Mouse (Mus musculus): ENCODE results near the gene Ppdpf. TPM values are rescaled to one million over a fixed set of nuclear protein-coding genes. Genes with fewer than 3 reads are reported as not detected.

Ppdpf gene
- polyA plus RNA-seq, 1 experiment from 2014 or later = 282 TPM

DNA sequence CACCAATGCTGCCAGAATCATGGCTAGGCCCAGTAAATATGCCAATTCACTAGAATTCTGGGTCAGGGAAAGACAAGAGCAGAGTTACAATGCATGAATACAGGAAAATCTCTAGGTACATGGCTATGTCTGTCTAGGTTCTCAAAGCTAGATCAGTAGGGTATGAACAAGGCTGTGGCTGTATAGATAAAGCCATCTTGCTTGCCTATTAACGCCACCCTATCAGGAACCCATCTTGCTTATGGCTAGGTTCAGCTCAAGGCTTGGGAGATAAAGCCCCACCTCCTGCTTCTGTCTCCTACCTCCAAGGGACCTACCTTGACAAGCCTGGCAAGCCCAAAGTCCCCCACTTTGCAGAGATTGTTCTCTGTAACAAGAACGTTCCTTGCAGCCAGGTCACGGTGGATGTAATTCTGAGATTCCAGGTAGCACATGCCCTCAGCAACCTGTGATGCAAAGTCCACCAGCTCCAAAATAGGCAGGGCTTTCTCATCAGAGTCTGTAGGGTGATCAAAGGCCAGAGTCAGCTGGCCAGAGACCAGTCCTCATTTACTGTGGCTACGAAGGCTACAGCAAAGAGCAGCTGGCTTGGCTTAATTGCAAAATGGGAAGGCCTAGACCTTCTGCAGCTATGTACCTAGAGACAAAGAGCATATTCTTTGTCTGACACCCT, 9.7 kb downstream of the Ppdpf start:
- 87% methylated on average over 4 of the region's 4 CpGs for WGBS
- Histone ChIP-seq H3K9me3 (replicated peaks) (no peaks in the 10 kb centered on the region), H3K9ac (no peak overlapping the region), H3K36me3 (no peaks in the 10 kb centered on the region), H3K4me3 (replicated peaks) (no peak overlapping the region), H3K4me2 (replicated peaks) (no peak overlapping the region), H3K27ac (replicated peaks) (no peak overlapping the region), H3K4me1 (no peaks in the 10 kb centered on the region), H3K27me3 (0 out of 2 replicates have a peak, but pooled peaks cover 4% of the 10 kb centered on the region)
- no peak for ATAC-seq (ENCODE audit: insufficient number of reproducible peaks, low FRiP score, low TSS enrichment, low read depth)

DNA sequence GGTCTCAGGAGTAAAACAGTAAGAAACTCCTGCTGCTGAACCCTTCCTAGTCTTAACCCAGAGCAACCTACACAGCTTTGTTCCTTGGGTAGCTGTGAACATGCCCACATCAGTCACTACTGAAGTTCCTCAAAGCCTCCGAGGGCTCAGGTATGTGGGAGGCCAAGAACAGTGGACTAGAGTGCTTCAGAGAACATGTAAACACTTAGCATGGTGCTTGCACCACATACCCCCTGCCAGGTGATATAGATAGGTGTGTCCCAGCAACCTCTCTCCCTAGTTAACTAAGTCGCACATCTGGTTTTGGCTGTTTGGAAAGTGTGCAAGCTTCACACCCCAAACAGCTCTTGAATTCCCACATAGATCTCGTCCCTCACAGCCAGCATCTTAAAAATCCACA, 14.6 kb downstream of the Ppdpf start:
- no peak overlapping the region for H3K27ac ChIP-seq (replicated peaks)
- H3K27me3 ChIP-seq = 0 out of 2 replicates have a peak, but pooled peaks cover 4% of the 10 kb centered on the region
- H3K4me3 ChIP-seq (replicated peaks) = no peak overlapping the region
- ATAC-seq (ENCODE audit: insufficient number of reproducible peaks, low FRiP score, low TSS enrichment, low read depth) = no peak
- 61% methylated on average over 3 of the region's 3 CpGs for WGBS
- no peaks in the 10 kb centered on the region for H3K9me3 ChIP-seq (replicated peaks)
- H3K4me1 ChIP-seq = no peaks in the 10 kb centered on the region
- no peak overlapping the region for H3K9ac ChIP-seq
- H3K36me3 ChIP-seq = no peaks in the 10 kb centered on the region
- H3K4me2 ChIP-seq (replicated peaks) = no peak overlapping the region

DNA sequence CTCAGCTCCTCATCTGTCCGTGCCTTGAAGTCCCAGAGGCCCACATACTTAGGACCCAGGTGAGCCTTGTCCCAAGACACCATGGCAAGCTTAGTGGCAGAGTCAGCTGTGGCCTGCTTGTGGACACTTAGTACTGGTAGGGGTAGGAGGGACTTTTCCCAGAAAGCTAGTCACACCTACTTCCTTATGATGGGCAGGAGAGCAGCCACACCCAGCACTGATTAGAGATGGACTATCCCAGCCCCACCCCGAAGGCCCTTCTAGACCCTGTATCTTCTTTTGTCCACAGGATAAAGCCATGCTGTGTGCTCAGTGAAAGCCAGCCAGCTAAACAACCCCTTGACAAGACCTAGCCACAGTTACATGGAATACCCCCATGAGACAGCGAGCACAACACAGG, 15.4 kb downstream of the Ppdpf start, which contains the start of gene Ptk6:
Ptk6 (minus strand) TSS at position 368 of the 400 bp plus-strand sequence.
- Histone ChIP-seq H3K4me1 (no peaks in the 10 kb centered on the region), H3K4me3 (replicated peaks) (no peak within 1 kb of the TSS), H3K9me3 (replicated peaks) (no peaks in the 10 kb centered on the region), H3K27ac (replicated peaks) (no peak within 1 kb of the TSS), H3K27me3 (0 out of 2 replicates have a peak, but pooled peaks cover 4% of the 10 kb centered on the region), H3K36me3 (no peaks in the 10 kb centered on the region), H3K4me2 (replicated peaks) (no peak within 1 kb of the TSS), H3K9ac (no peak within 1 kb of the TSS)
- WGBS = 83% methylated on average over 3 of the region's 3 CpGs
- ATAC-seq (ENCODE audit: insufficient number of reproducible peaks, low FRiP score, low TSS enrichment, low read depth) = no peak

DNA sequence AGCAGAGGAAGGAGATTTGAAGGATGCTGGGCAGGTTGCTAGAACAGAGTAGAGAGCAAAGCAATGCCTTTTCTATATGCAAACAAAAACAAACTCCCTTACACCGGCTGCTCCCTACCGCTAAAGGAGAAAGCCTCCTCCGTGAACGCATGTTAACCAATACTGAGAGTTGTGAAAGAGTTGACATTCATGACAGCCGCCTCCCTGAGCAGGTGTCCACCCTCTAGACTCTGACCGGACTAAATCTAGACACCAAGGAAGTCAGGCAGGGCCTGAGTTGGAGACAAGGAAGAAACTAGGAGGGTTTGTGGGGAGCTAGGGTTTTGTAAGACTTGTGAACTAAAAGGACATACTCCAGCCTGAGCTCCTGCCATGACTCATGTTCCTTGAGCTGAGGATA, 15.8 kb downstream of the Ppdpf start:
- Histone ChIP-seq H3K4me3 (replicated peaks) (no peak overlapping the region), H3K4me1 (no peaks in the 10 kb centered on the region), H3K4me2 (replicated peaks) (no peak overlapping the region), H3K9ac (no peak overlapping the region), H3K9me3 (replicated peaks) (no peaks in the 10 kb centered on the region), H3K27ac (replicated peaks) (no peak overlapping the region), H3K36me3 (no peaks in the 10 kb centered on the region), H3K27me3 (0 out of 2 replicates have a peak, but pooled peaks cover 4% of the 10 kb centered on the region)
- WGBS = 72% methylated on average over 6 of the region's 6 CpGs
- no peak for ATAC-seq (ENCODE audit: insufficient number of reproducible peaks, low FRiP score, low TSS enrichment, low read depth)

DNA sequence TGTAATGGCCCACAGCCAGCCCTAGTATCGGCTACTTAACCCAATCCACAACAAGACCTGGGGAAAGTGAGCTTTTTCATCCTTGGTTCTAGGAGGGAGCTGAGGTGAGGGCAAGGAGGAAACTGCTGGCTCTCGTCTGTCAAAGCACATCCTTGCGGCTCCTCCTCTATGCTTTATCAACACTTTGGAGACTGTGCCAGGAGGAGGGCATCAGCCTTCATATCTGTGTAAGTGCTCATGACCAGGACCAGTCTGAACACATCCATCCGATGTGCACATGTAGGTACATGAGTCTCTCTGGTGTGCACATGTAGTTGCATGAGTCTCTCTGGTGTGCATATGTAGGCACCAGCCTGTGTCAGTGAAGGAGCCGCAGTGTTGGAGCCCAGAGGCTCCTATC, 18.6 kb downstream of the Ppdpf start:
- ATAC-seq (ENCODE audit: insufficient number of reproducible peaks, low FRiP score, low TSS enrichment, low read depth) = no peak
- Histone ChIP-seq H3K27ac (replicated peaks) (no peak overlapping the region), H3K36me3 (no peaks in the 10 kb centered on the region), H3K27me3 (no peaks in the 10 kb centered on the region), H3K9me3 (replicated peaks) (no peaks in the 10 kb centered on the region), H3K4me1 (no peaks in the 10 kb centered on the region), H3K4me3 (replicated peaks) (no peak overlapping the region), H3K9ac (no peak overlapping the region), H3K4me2 (replicated peaks) (no peak overlapping the region)
- WGBS = 79% methylated on average over 5 of the region's 5 CpGs

DNA sequence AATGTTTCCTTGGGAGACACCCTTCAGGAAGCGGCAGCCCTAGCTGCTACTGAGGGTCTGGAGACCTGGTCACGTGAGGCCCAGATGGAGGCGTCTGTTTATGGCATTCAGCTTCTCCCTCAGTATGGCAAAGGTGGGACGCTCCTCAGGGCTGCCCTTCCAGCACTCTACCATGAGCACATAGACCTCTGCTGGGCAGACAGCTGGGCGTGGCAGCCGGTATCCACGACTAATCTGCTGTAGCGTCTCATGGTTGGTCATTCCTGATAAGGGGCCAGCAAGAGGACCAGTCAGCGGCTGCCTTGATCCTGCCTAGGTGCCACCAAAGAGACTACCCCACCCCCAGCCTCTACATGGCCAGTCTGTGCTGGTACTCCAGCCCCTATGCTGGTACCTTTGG, 19.1 kb downstream of the Ppdpf start:
- ATAC-seq (ENCODE audit: insufficient number of reproducible peaks, low FRiP score, low TSS enrichment, low read depth) = no peak
- H3K27me3 ChIP-seq = peaks cover 3% of the 10 kb centered on the region
- no peaks in the 10 kb centered on the region for H3K36me3 ChIP-seq
- no peak overlapping the region for H3K9ac ChIP-seq
- 75% methylated on average over 9 of the region's 9 CpGs for WGBS
- no peaks in the 10 kb centered on the region for H3K9me3 ChIP-seq (replicated peaks)
- H3K4me3 ChIP-seq (replicated peaks) = no peak overlapping the region
- no peak overlapping the region for H3K27ac ChIP-seq (replicated peaks)
- H3K4me1 ChIP-seq = no peaks in the 10 kb centered on the region
- H3K4me2 ChIP-seq (replicated peaks) = no peak overlapping the region

DNA sequence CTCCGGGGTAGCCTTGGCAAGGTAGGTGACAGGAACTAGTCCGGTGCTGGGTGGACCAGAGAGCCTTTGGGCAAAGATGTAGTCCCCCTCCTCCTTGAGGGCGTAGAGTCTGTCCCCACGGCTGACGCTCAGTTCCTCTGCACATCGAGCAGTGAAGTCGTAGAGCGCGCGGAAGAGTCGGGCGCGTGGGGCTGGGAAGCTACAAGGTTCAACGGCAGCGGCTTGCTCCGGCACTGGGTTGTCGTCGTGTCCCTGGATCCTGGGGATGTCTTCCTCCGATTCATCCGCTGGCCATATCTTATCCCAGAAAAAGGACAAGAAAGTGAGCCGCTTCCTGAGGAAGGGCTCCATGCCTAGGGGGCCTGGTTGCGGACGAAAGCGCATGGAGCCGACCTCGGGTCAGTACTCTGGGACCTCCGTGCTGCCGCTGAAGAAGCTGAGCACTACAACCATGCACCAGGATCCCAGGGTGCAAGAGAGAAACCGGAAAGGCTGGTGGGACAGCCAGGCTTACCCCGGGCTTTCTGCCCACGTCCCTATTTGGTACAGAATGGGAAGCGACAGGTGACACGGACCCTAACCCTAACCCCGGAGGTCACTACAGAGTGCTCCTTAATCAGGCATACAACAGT, 25.5 kb downstream of the Ppdpf start:
- peaks cover 42% of the 10 kb centered on the region for H3K27me3 ChIP-seq
- no peaks in the 10 kb centered on the region for H3K36me3 ChIP-seq
- no peaks in the 10 kb centered on the region for H3K9me3 ChIP-seq (replicated peaks)
- H3K4me2 ChIP-seq (replicated peaks) = peak overlapping the region; percentile 43
- H3K27ac ChIP-seq (replicated peaks) = no peak overlapping the region
- 2% methylated on average over 34 of the region's 34 CpGs for WGBS
- no peak overlapping the region for H3K9ac ChIP-seq
- H3K4me1 ChIP-seq = peaks cover 11% of the 10 kb centered on the region
- ATAC-seq (ENCODE audit: insufficient number of reproducible peaks, low FRiP score, low TSS enrichment, low read depth) = no peak
- peak overlapping the region; percentile 31 for H3K4me3 ChIP-seq (replicated peaks)

DNA sequence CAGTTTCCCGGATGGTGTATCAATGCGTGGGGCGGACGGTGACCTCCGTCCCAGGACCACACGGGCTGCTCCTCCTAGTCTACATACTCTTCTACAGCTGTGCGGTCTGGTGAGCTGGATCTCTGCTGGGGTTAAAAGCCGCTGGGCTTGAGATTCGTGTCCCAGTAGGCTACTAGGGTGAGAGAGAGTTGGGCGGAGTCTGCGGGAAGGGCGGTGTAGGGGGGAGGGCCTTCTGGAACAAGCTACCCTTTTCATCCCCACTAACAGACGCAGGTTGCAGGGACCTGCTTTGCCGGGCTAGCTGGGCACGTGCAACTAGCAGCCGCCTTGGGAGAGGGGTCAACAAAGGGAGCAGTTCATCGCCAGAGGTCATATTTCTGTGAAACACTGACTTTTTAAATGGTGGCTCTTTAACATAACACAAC, 26.0 kb downstream of the Ppdpf start, which contains the start of gene Srms:
Srms (minus strand) TSS at position 165 of the 425 bp plus-strand sequence.
- peak; percentile 60; the same call in 1 of the 2 replicates for ATAC-seq (ENCODE audit: insufficient number of reproducible peaks, low FRiP score, low TSS enrichment, low read depth)
- peak within 1 kb of the TSS; percentile 43 for H3K4me2 ChIP-seq (replicated peaks)
- H3K27me3 ChIP-seq = peaks cover 42% of the 10 kb centered on the region
- H3K36me3 ChIP-seq = no peaks in the 10 kb centered on the region
- no peak within 1 kb of the TSS for H3K27ac ChIP-seq (replicated peaks)
- H3K9ac ChIP-seq = no peak within 1 kb of the TSS
- WGBS = 1% methylated on average over 17 of the region's 17 CpGs
- H3K9me3 ChIP-seq (replicated peaks) = no peaks in the 10 kb centered on the region
- peaks cover 11% of the 10 kb centered on the region for H3K4me1 ChIP-seq
- peak within 1 kb of the TSS; percentile 31 for H3K4me3 ChIP-seq (replicated peaks)

DNA sequence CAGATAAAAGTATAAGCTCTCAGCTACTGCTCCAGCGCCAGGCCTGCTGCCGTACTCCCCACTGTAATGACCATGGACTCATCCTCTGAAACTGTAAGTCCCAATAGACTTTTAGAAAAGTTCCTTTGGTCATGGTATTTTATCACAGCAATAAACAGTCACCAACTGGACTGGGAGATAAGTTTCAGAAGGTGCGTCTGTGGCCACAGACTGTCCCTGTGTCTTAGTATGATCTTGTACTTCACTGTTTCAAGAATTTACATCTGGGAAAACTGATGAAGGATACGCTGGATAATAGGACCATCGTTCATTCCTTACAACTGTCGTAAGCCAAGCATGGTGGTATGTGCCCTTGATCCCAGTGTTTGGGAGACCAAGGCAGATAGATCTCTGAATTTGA, 29.0 kb downstream of the Ppdpf start:
- no peak overlapping the region for H3K4me3 ChIP-seq (replicated peaks)
- ATAC-seq (ENCODE audit: insufficient number of reproducible peaks, low FRiP score, low TSS enrichment, low read depth) = no peak
- H3K4me2 ChIP-seq (replicated peaks) = no peak overlapping the region
- peaks cover 24% of the 10 kb centered on the region for H3K4me1 ChIP-seq
- H3K27ac ChIP-seq (replicated peaks) = no peak overlapping the region
- H3K9me3 ChIP-seq (replicated peaks) = no peaks in the 10 kb centered on the region
- H3K9ac ChIP-seq = no peak overlapping the region
- no peaks in the 10 kb centered on the region for H3K36me3 ChIP-seq
- peaks cover 40% of the 10 kb centered on the region for H3K27me3 ChIP-seq
- 90% methylated on average over 6 of the region's 6 CpGs for WGBS

DNA sequence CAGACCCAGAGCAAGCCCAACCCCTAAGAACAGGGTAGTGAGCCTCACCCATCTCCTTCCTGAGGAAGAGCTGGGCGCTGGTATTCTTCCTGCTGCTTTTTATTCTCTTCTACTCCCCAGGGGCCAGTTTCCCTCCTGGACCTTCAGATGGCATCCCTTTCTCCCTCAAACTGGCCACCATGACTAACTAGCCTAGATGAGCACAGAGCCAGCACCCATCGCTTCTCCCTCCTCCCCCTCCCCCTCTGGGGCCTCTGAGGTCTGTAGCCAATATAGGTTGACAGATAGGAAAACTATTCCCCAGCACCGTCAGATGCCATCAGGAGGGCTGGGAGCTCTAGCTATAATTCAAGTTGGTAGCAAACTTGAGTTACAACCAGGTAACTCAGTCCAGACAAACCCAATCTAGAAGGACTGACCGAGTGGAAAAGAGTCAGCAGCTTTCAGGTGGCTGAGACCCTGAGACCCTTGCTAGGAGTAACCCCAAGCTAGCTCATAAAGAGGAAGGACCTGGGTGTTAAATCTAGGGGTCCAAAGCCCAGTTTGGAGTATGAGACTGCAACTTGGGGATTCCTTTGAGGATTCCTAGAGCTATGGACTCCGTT, 31.9 kb downstream of the Ppdpf start:
- H3K27me3 ChIP-seq = peaks cover 10% of the 10 kb centered on the region
- H3K4me1 ChIP-seq = peaks cover 13% of the 10 kb centered on the region
- 57% methylated on average over 5 of the region's 5 CpGs for WGBS
- no peak overlapping the region for H3K9ac ChIP-seq
- no peak overlapping the region for H3K4me3 ChIP-seq (replicated peaks)
- no peak overlapping the region for H3K4me2 ChIP-seq (replicated peaks)
- H3K36me3 ChIP-seq = no peaks in the 10 kb centered on the region
- ATAC-seq (ENCODE audit: insufficient number of reproducible peaks, low FRiP score, low TSS enrichment, low read depth) = no peak
- no peaks in the 10 kb centered on the region for H3K9me3 ChIP-seq (replicated peaks)
- H3K27ac ChIP-seq (replicated peaks) = peak overlapping the region; percentile 34; the same call in 1 of the 2 replicates

DNA sequence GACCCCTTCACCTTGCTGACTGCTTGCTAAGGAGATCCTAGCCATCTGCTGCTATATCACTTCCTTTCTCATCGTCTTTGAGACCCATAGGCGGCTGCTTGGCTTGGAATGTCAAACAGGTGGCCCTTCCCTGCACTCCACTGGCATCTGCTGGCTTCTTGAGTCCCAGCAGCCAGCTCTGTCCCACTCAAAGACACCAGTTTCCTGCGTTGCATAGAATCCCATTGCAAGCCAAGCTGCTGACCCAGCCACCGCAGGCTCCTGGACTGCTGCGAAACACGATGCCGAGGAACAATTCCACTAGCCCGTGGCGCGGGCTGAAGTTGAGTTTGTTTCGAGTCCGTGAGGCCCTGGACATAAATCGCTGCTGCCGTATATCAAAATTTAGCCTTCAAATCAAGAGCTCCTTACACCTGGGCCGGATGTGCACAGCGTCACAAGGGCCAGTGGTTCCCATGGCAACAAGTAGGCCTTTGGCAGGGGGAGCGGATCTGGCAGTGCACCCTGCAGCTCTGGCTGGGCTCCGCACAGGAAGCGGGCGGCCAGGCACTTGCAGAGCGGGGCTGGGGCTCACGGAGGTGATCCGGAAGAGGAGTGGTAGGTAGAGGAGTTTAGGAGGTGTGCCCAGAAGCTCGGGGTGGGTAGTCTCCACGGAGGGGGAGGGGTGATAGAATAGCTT, 32.6 kb downstream of the Ppdpf start, which contains the start of gene Fndc11:
Fndc11 (plus strand) TSS at position 476 of the 679 bp plus-strand sequence.
- peak within 1 kb of the TSS; percentile 34 for H3K4me3 ChIP-seq (replicated peaks)

More for the DNA sequence above, 32.6 kb downstream of the Ppdpf start, which contains the start of gene Fndc11:
- peak; percentile 87 for ATAC-seq (ENCODE audit: insufficient number of reproducible peaks, low FRiP score, low TSS enrichment, low read depth)
- no peaks in the 10 kb centered on the region for H3K9me3 ChIP-seq (replicated peaks)
- H3K9ac ChIP-seq = no peak within 1 kb of the TSS
- H3K36me3 ChIP-seq = no peaks in the 10 kb centered on the region
- peak within 1 kb of the TSS; percentile 60 for H3K4me2 ChIP-seq (replicated peaks)
- peak within 1 kb of the TSS; percentile 34; the same call in 1 of the 2 replicates for H3K27ac ChIP-seq (replicated peaks)
- H3K4me1 ChIP-seq = peaks cover 13% of the 10 kb centered on the region
- 2% methylated on average over 25 of the region's 25 CpGs for WGBS
- H3K27me3 ChIP-seq = 0 out of 2 replicates have a peak, but pooled peaks cover 4% of the 10 kb centered on the region

Data from embryonic facial prominence, embryonic 15.5 days (tissue).